Mouse (Mus musculus) ES-E14 (cell line): ENCODE measurements around the gene Eps8l3.

ENCODE experiments used
- CHD2 ChIP-seq: IDR thresholded peaks from 2 replicates; pipeline ENCODE4 v1.6.1; 2014; ENCODE audit warnings: mild to moderate bottlenecking, low read depth, low read length, inconsistent platforms
- ZC3H11A ChIP-seq: IDR thresholded peaks from 2 replicates; pipeline ENCODE4 v1.6.1; 2012; ENCODE audit warnings: low read depth, mild to moderate bottlenecking, inconsistent platforms, low read length, borderline replicate concordance
- ZNF384 ChIP-seq: IDR thresholded peaks from 2 replicates; pipeline ENCODE4 v1.6.1; 2012; ENCODE audit warnings: low read depth, low read length, inconsistent platforms

DNA sequence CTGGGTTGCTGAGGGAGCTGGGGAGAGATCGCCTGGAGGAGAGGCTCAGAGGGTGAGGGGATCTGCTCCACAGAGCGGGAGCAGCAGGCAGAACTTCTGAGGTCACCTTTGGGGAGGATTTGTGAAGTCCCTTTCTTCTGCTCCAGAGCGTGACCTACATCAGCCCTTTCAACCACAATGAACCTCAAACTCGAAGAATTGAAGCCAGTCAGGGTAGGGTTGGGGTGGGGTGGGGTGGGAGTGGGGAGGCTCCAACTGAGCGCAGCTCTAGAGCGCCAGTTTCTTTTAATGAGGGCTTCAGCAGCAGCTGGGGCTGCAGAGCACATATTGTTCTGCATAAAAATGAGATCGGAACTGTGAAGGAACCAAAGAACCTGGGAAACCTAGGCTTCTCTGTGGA, 7.9 kb upstream of the Eps8l3 start:
- no peak for TF ChIP-seq CHD2
- no peak for TF ChIP-seq ZC3H11A
- TF ChIP-seq ZNF384: no peak
